Mouse (Mus musculus): ENCODE measurements around the gene Klc4.

Gene Klc4

GRCm38 (mm10) chr17:46589635-46590314 lies 56.0 kb downstream of the Klc4 start:
- no peak for DNase-seq (ENCODE audit: low spot score in 2 of 2)

DNA sequence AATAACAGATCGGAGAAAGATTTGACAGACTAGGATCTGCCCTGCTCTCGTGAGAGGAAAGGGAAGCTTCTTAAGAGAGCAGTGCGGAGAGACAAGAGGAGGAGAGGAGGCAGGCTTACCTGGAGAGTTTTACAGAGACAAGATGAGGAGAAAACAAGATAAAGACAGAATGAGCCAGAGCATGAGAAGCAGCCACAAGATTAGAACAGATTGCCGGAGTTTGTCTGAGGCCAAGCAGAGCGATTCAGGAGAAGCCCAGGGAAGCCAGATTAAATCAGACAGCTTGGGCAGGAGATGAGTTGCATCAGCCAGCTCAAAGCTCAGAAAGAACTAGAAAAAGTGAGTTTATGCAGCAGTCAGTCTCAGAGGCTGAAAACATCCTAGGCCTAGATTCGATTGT lies 56.9 kb downstream of the Klc4 start:
- no peak for DNase-seq (ENCODE audit: low spot score in 2 of 2)

DNA sequence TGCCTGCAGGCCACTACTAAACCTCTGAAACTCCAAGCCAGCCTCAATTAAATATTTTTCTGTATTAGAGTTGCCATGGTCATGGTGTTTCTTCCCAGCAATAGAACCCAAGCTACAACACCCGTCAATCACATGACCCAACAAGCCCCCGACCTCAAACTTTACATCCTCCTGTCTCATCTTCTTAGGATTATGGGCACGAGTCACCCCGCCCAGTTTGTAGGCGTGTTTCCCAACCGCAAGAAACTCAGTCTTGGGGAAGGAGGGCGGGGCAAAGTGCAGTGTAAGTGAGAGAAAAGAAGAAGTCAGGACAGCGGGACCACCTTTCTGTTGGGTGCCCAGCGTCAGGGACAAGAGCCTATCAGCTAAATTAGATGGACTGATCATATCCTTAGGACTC lies 57.6 kb downstream of the Klc4 start:
- no peak for DNase-seq (ENCODE audit: low spot score in 2 of 2)

DNA sequence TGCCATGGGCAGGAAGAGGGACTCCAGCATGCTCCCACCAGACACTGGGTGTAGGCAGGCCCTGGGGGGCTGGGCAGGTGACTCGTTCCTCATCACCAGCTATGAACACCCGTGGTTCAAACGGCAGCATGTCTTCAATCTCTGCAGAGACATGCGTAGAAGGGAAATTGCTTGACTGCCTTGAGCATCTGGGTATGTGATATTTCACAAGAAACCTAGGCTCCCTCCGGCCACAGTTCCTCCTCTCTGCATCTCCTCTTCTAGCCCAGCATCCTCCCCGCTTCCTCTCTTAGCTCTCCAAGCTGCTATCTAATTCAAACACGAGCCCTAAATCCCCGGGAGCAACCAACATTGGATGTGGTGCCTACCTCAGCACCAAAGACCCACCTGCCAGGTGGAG lies 59.5 kb downstream of the Klc4 start:
- no peak for DNase-seq (ENCODE audit: low spot score in 2 of 2)
